Mouse (Mus musculus) thymus, adult 2 months (tissue): Measurements from ENCODE around the gene Gm19345. TPM values are rescaled to one million over a fixed set of nuclear protein-coding genes. Genes with fewer than 3 reads are reported as not detected.

Experiments used
- DNase-seq: peaks from one replicate; pipeline ENCODE4 v3.0.0; 2021
- H3K27ac ChIP-seq: fragments of 200-500 bp; 2 replicates; pipeline ENCODE4 v1.5.1; 2012; ENCODE audit warnings: low read length, control low read depth; ENCODE audit not compliant: control insufficient read depth, insufficient read depth
- H3K27me3 ChIP-seq: fragments of 200-500 bp; 2 replicates; pipeline ENCODE4 v1.6.1; 2012; ENCODE audit warnings: mild to moderate bottlenecking, low read length, moderate library complexity, mixed read lengths; ENCODE audit not compliant: control insufficient read depth, insufficient read depth
- H3K36me3 ChIP-seq: fragments of 200-500 bp; 2 replicates; pipeline ENCODE4 v1.6.1; 2012; ENCODE audit warnings: mild to moderate bottlenecking, low read length, moderate library complexity; ENCODE audit not compliant: control insufficient read depth, insufficient read depth
- H3K4me1 ChIP-seq: fragments of 200-500 bp; replicated peaks from 2 replicates; pipeline ENCODE4 v1.6.1; 2012; ENCODE audit warnings: low read length; ENCODE audit not compliant: control insufficient read depth, insufficient read depth
- H3K4me3 ChIP-seq: fragments of 200-500 bp; 2 replicates; pipeline ENCODE4 v1.5.1; 2012; ENCODE audit warnings: mild to moderate bottlenecking, low read length, control low read depth, moderate library complexity; ENCODE audit not compliant: control insufficient read depth, insufficient read depth
- CTCF ChIP-seq: fragments of 200-500 bp; IDR thresholded peaks from 2 replicates; pipeline ENCODE4 v1.5.1; 2012; ENCODE audit warnings: mild to moderate bottlenecking, control low read depth, low read length, moderate library complexity, borderline replicate concordance; ENCODE audit not compliant: control insufficient read depth, poor library complexity, insufficient read depth; ENCODE audit errors: extremely low read depth
- POLR2A ChIP-seq: fragments of 200-500 bp; IDR thresholded peaks from 2 replicates; pipeline ENCODE4 v1.6.1; 2012; ENCODE audit warnings: mild to moderate bottlenecking, low read length, control low read depth, moderate library complexity; ENCODE audit not compliant: control insufficient read depth, poor library complexity, insufficient read depth; ENCODE audit errors: extremely low read depth
- WGBS: fragments of 180-500 bp; shearing (Covaris S2); methylation state at CpG from one replicate; pipeline ENCODE4 v1.1.7; 2018; 5-methylcytosine and 5-hydroxymethylcytosine counted together
- polyA plus RNA-seq: library from polyadenylated mRNA; depleted of rRNA; stranded (reverse); fragments of >200 nt; gene quantifications from 2 replicates; pipeline ENCODE4 v1.2.3, GENCODE M21; 2012

Gm19345 gene
- polyA plus RNA-seq, 1 experiment: 0.36 TPM

DNA sequence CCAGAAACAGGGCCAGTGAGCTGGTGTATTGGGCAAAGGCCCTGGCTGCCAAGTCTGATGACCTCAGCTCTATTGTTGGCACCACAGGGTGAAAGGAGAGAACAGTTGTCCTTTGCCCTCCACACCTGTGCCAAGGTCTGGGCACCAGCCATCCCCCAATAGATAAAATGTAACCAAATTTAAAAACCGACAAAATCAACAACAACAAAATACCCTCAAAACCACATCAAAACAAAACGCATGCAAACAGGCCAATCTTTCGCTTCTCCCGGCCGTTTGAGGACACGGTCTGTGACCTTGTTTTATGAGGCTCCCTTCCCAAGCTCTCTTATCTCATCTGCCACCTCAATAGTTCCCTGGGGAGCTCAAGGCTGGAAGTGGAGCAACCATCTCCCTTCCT is 14.7 kb downstream of the Gm19345 start:
- H3K4me1 ChIP-seq: peaks cover 30% of the 10 kb centered on the region
- H3K27me3 ChIP-seq: no peaks in the 10 kb centered on the region
- 21% methylated on average over 6 of the region's 6 CpGs for WGBS
- no peaks in the 10 kb centered on the region for H3K36me3 ChIP-seq
- H3K4me3 ChIP-seq: no peak overlapping the region
- DNase-seq: no peak
- no peak overlapping the region; the same call in 1 of the 2 replicates for H3K27ac ChIP-seq
- no peak for TF ChIP-seq CTCF
- TF ChIP-seq POLR2A: no peak

DNA sequence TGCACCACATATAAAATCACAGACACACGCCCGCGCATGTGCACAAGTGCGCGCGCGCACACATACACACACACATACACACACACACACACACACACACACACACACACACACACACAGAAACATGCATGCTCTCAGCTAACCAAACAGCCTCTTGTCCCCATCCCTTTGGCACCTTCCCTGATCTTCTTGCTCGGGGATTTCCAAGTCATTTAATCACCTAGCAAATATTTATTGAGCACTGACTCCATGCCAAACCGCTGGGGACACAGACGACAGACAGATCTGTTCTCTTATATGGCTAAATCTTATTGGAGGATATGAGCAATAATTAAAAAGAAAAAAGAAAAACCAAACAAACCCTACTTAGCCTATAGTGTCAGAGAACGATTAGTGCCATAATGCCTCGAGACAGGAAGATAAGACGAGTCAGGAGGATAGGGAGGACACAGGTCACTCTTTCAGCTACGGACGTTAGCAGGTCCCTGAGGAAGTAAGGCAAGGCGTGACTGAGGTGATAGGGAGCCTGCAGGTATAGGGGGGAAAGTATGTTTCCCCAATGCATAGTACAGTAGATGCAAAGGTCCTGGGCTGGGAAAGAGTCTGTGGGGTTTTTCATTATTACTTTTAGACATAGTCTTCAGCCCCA is 16.1 kb downstream of the Gm19345 start:
- peaks cover 37% of the 10 kb centered on the region for H3K4me1 ChIP-seq
- WGBS: 96% methylated on average over 16 of the region's 16 CpGs
- no peaks in the 10 kb centered on the region for H3K36me3 ChIP-seq
- H3K4me3 ChIP-seq: no peak overlapping the region
- H3K27me3 ChIP-seq: no peaks in the 10 kb centered on the region
- H3K27ac ChIP-seq: no peak overlapping the region
- no peak for DNase-seq
- no peak for TF ChIP-seq CTCF
- no peak for TF ChIP-seq POLR2A

DNA sequence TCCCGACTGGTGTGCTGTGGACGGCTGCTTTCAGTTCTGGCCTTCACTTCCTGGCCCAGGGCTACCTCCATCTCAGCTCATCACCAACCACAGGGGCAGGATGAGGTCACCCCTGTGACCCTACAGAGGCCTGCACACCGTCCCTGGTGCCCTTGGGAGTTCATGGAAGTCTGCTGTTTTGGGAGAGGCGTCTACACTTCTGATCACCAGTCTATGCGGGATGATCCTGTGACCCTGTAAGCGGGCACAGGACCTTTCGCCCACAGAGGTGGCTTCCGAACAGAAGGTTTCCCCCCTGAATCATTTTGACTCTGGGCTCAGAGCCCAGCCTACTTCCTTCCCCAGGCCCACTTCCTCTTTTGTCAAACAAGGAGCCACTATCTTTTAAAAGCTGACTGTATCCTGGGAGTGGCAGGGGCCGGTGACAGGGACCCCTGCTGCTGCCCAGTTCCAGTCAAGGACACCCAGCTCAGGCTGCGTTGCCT is 19.4 kb downstream of the Gm19345 start:
- DNase-seq: peak; percentile 36
- Histone ChIP-seq H3K27me3 (no peaks in the 10 kb centered on the region), H3K27ac (peak overlapping the region; percentile 66; the same call in 1 of the 2 replicates), H3K4me1 (peaks cover 30% of the 10 kb centered on the region), H3K4me3 (peak overlapping the region; percentile 7; the same call in 1 of the 2 replicates), H3K36me3 (no peaks in the 10 kb centered on the region)
- 8% methylated on average over 10 of the region's 10 CpGs for WGBS
- peak; percentile 22; the same call in 1 of the 2 replicates for TF ChIP-seq CTCF
- TF ChIP-seq POLR2A: no peak

DNA sequence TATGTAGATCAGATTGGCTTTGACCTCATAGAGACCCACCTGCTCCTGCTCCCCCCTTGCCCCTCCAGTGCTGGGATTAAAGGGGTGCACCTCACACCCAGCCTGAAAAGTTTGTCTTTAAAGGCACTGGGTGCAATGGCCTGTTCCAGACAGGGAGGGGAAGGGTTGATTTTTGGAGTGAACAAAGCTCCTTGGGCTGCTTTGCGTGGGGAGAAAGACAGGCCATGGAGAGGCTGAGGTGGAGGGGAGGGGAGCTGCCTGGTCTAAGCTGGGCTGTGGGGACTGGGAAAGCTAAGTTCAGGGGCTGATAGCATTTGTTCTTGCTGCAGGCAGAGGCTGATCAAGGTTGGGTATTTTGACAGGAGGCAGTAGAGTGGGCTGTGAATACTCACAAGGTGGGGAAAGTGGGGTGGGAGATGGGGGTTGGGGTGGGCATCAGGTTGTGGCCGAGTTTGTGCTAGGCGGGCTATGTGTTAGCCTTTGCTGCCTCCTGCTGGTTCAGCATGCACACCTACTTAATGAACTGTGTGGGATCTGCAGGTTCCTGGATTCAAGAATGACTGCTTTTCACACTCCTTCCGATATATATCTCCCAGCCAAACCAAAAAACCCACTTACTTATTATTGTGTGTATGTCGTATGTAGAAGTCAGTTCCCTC is 20.3 kb downstream of the Gm19345 start:
- H3K4me1 ChIP-seq: peaks cover 25% of the 10 kb centered on the region
- no peaks in the 10 kb centered on the region for H3K36me3 ChIP-seq
- TF ChIP-seq POLR2A: no peak
- TF ChIP-seq CTCF: peak; percentile 27; the same call in 1 of the 2 replicates
- H3K27me3 ChIP-seq: no peaks in the 10 kb centered on the region
- H3K27ac ChIP-seq: no peak overlapping the region
- H3K4me3 ChIP-seq: no peak overlapping the region
- WGBS: 14% methylated on average over 5 of the region's 5 CpGs
- DNase-seq: peak; percentile 72

DNA sequence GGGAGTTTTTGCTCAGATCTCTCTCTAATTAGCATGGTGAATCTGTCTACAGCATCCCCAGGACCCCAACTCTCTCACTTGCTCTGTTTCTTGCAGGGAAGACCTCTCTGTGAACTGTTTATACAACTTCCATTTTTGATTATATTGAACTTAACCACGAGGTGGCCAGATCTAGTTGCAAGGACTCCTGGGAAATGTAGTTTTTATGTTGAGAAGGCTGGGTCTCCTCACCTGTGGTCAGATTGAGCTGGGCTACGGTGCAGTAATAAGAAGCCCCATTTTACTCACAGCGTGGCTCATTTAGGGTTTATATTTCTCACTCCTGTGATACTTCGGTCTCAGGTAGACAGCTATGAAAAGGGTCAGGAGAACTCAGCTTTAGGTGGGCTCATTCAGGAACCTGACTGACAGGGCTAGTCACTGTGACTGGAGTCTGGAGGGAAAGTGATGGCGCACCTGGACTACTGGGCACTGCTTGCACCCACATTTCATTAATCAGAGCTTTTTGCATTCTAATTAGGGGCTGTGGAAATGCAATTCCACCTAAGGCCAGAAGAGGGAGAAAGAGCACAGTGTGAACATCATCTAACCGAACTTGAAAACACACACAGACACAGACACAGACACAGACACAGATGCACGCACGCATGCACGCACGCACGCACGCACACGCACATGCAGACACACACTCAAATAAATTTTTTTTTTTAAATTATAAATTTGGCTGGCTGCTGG is 24.3 kb downstream of the Gm19345 start:
- Histone ChIP-seq H3K4me3 (no peak overlapping the region), H3K4me1 (peaks cover 18% of the 10 kb centered on the region), H3K36me3 (no peaks in the 10 kb centered on the region), H3K27me3 (no peaks in the 10 kb centered on the region), H3K27ac (no peak overlapping the region)
- peak; percentile 53 for DNase-seq
- 38% methylated on average over 13 of the region's 13 CpGs for WGBS
- TF ChIP-seq POLR2A (no peak), CTCF (peak; percentile 16; the same call in 1 of the 2 replicates)

DNA sequence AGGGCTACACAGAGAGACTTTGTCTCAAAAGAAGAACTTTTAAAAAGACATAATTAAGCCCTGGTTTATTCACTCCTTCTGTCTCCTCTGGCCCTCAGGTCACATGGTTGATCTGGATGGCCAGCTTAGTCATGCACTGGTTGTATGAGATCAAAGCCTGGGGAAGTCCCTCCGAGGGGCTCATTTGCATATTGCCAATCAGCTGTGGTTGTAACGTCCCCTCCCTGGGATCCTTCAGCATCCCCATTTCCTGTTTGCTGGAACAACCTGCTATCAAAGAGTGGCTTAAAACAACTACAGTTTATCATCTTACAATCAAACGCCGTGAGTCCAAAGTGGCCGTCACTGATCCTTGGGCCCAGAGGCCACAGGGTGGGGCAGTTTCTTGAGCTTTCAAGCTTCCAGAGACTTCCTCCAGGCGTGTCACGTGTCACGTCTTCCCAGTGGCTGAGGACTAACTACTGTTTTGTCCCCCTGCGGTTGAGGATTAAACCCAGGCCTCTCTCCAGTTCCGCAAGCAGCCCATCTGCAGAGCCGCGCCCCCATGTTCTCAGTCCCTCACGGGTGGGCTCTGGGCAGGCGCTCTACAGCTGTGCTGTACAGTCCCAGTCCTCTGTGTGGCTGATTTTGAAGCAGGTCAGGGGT is 25.1 kb downstream of the Gm19345 start:
- Histone ChIP-seq H3K27me3 (no peaks in the 10 kb centered on the region), H3K27ac (no peak overlapping the region)

More for the DNA sequence above, 25.1 kb downstream of the Gm19345 start:
- Histone ChIP-seq H3K36me3 (no peaks in the 10 kb centered on the region), H3K4me3 (no peak overlapping the region), H3K4me1 (peaks cover 10% of the 10 kb centered on the region)
- no peak for DNase-seq
- WGBS: 22% methylated on average over 14 of the region's 14 CpGs
- TF ChIP-seq CTCF (no peak), POLR2A (no peak)
